Mouse (Mus musculus): ENCODE measurements around the gene Atf7ip. TPM values are rescaled to one million over a fixed set of nuclear protein-coding genes. Genes with fewer than 3 reads are reported as not detected.

Gene Atf7ip
- total RNA-seq, 2 experiments from 2014 or later, result 185 to 233 TPM

GRCm38 (mm10) chr6:136631519-136631918 is 125.6 kb downstream of the Atf7ip start:
- ATAC-seq (replicated peaks; ENCODE audit: low FRiP score, poor library complexity, severe bottlenecking), result no peak

- ATAC-seq (replicated peaks; ENCODE audit: low FRiP score, poor library complexity, severe bottlenecking), result no peak
Measured at GRCm38 (mm10) chr6:136631945-136632534, 126.1 kb downstream of the Atf7ip start.

DNA sequence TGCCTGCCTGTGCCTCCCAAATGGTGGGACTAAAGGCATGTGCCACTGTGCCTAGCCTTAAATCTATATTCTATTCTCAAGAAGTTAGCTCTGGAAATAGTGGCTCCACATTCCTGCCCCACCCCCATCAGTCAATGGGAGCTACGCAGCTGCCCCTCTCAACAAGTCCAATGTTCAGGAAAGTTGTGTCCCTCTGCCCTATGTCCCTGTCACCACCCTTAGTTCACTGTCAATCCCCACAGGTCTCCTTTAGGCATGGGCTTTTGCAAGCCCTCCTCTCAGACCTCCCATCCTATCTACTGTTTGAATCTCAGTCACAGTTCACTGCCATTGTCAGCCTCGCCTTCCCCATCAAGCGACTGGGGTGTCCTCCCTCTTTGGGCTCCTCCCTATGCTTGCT is 127.2 kb downstream of the Atf7ip start:
- no peak for ATAC-seq (replicated peaks; ENCODE audit: low FRiP score, poor library complexity, severe bottlenecking)

- ATAC-seq (replicated peaks; ENCODE audit: low FRiP score, poor library complexity, severe bottlenecking), result no peak
Measured at GRCm38 (mm10) chr6:136633719-136634118, 127.8 kb downstream of the Atf7ip start.

DNA sequence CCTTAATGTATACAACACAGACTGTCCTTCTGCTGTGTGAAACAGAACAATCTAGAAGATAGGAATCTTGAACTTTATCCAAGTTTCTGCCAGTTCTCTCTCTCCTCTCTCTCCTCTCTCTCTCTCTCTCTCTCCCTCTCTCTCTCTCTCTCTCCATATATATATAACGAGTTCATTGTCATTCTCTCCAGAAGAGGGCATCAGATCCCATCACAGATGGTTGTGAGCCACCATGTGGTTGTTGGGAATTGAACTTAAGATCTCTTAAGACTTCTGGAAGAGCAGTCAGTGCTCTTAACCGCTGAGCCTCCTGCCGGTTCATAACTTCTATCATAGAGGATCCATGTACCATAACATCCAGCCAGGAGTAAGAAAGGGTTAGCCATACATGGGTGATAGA is 129.0 kb downstream of the Atf7ip start:
- no peak for ATAC-seq (replicated peaks; ENCODE audit: low FRiP score, poor library complexity, severe bottlenecking)

GRCm38 (mm10) chr6:136644171-136644570 is 138.2 kb downstream of the Atf7ip start:
- no peak for ATAC-seq (replicated peaks; ENCODE audit: low FRiP score, poor library complexity, severe bottlenecking)

- no peak for ATAC-seq (replicated peaks; ENCODE audit: low FRiP score, poor library complexity, severe bottlenecking)
Measured at GRCm38 (mm10) chr6:136645754-136646153, 139.8 kb downstream of the Atf7ip start.

DNA sequence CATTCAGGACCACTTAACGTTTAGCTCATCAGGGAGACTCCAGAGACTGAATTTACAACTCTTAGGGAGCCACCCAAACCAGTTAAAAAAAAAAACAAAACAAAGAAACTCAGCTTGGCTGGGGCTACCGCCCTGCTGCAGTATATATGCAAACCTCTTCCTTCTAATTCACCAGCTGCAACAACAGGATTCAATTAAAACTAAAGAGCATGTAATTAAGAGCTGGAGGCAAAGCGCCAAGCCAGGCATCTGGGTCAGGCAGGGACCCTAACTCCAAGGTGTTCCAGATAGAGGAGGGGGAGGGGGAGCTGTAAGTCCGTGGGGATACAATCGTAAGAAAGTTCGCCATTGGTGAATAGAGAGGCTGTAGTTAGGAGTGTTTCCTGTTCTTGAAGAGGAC is 140.2 kb downstream of the Atf7ip start:
- no peak for ATAC-seq (replicated peaks; ENCODE audit: low FRiP score, poor library complexity, severe bottlenecking)

- no peak for ATAC-seq (replicated peaks; ENCODE audit: low FRiP score, poor library complexity, severe bottlenecking)
Measured at GRCm38 (mm10) chr6:136647455-136647861, 141.5 kb downstream of the Atf7ip start.

DNA sequence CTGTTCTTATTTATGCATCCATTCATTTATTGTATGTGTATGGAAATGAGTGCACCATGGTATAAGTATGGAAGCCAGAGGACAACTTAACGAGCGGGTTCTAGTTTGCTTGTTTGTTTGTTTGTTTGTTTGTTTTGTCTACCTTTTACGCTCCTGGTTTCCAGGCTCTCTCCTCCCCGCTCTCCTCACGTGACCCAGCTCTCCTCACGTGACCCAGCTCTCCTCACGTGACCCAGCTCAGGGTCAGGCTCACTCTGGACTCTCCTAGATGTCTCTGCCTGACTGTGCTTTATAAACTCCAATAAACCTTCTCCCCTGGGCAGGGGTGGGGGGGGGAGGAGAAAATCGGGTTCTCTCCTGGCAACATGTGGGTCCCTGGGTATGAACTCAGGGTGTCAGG is 144.7 kb downstream of the Atf7ip start:
- no peak for ATAC-seq (replicated peaks; ENCODE audit: low FRiP score, poor library complexity, severe bottlenecking)

- no peak for ATAC-seq (replicated peaks; ENCODE audit: low FRiP score, poor library complexity, severe bottlenecking)
Measured at GRCm38 (mm10) chr6:136653331-136653730, 147.4 kb downstream of the Atf7ip start.

DNA sequence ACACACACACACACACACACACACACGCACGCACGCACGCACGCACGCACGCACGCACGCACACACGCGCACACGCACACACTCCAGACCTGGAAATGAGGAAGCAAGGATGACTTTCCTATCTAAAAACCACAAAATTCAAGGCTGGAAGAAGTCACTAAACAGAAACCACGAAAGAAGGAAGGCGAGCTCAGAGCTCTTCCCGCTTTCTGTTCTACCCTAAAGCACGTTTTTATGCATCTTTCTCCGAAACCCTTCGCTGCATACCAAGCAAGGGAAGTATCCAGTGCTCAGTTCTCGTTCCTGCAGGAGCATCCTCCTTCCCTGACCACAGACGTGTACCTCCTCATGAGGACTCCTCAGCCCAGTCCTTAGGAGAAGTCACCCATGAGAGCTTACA is 148.5 kb downstream of the Atf7ip start:
- no peak for ATAC-seq (replicated peaks; ENCODE audit: low FRiP score, poor library complexity, severe bottlenecking)

- no peak for ATAC-seq (replicated peaks; ENCODE audit: low FRiP score, poor library complexity, severe bottlenecking)
Measured at GRCm38 (mm10) chr6:136655786-136656185, 149.8 kb downstream of the Atf7ip start.

DNA sequence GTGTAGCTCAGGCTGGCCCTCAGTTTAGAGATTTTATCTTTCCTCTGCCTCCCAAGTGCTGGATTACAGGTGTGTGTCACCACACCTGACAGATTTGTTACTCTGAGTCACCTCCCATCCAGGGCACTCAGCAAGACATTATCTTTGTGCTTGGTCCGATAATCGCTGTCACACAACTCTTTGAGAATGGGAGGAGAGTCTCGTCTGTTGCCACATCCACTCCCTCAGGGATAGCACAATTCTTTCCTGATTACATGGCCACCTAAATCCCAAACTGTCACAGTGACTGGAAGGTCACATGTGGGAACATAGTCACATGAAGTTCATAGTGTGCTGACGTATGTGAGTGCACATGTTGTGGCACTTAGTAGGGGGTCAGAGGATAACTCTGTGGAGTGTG is 152.3 kb downstream of the Atf7ip start:
- no peak for ATAC-seq (replicated peaks; ENCODE audit: low FRiP score, poor library complexity, severe bottlenecking)

- ATAC-seq (replicated peaks; ENCODE audit: low FRiP score, poor library complexity, severe bottlenecking), result no peak
Measured at GRCm38 (mm10) chr6:136659226-136659625, 153.3 kb downstream of the Atf7ip start.

Other genes with a start within 250 kb of the Atf7ip start
- gene Gm8994, start 178.6 kb upstream of the Atf7ip start, total RNA-seq (2015; ENCODE audit: low replicate concordance), result not detected in 2 replicates
- gene Gm8994, start 178.6 kb upstream of the Atf7ip start, total RNA-seq (2017; ENCODE audit: low replicate concordance), result not detected in 2 replicates
- not detected in 2 replicates for gene E330021D16Rik, start 90.6 kb upstream of the Atf7ip start, total RNA-seq (2015; ENCODE audit: low replicate concordance)
- gene E330021D16Rik, start 90.6 kb upstream of the Atf7ip start, total RNA-seq (2017; ENCODE audit: low replicate concordance), result not detected in 2 replicates
- 44.2 and 65.4 TPM in 2 replicates for gene Plbd1, start 155.8 kb downstream of the Atf7ip start, total RNA-seq (2015; ENCODE audit: low replicate concordance)
- gene Plbd1, start 155.8 kb downstream of the Atf7ip start, total RNA-seq (2017; ENCODE audit: low replicate concordance), result 49.7 and 54.4 TPM in 2 replicates